Mouse (Mus musculus) ES-Bruce4 (cell line): ENCODE data around the gene Csf1.

ENCODE experiments used
- CTCF ChIP-seq: IDR thresholded peaks from one replicate; pipeline ENCODE4 v1.8.1; 2011; ENCODE audit warnings: low read depth, low read length
- EP300 ChIP-seq: IDR thresholded peaks from 2 replicates; pipeline ENCODE4 v1.6.1; 2011; ENCODE audit warnings: low read depth, low read length; ENCODE audit not compliant: insufficient read depth
- POLR2A ChIP-seq: IDR thresholded peaks from one replicate; pipeline ENCODE4 v1.8.1; 2011; ENCODE audit warnings: low read length; ENCODE audit not compliant: insufficient read depth

- no peak for TF ChIP-seq CTCF
- no peak for TF ChIP-seq POLR2A
- TF ChIP-seq EP300: no peak
Measured at GRCm38 (mm10) chr3:107781304-107781703, 21.0 kb upstream of the Csf1 start.
